Mouse (Mus musculus) layer of hippocampus, adult 11-12 months (tissue): ENCODE data around the gene Fcgrt.
A peak's percentile ranks its signal among the peaks of the same experiment; 100 is the strongest.
"Not testable (repeated sequence)": the region's sequence is repeated elsewhere in the genome, so short reads cannot be mapped to it uniquely, and the experiment has no call there.

Source experiments
- DNase-seq: peaks from one replicate; pipeline ENCODE4 v3.0.0; 2022; ENCODE audit warnings: low spot score

Fcgrt gene

GRCm38 (mm10) chr7:45129776-45130512 lies 26.3 kb upstream of the Fcgrt start:
- DNase-seq, result no peak

- no peak for DNase-seq
These were observed 25.7 kb upstream of the Fcgrt start for GRCm38 (mm10) chr7:45129318-45129717.

- peak; percentile 99 for DNase-seq
These were observed 25.1 kb upstream of the Fcgrt start, which contains the start of gene Rpl13a for GRCm38 (mm10) chr7:45128624-45129246. Gene Rpl13a (minus strand): TSS chr7:45128761.

GRCm38 (mm10) chr7:45127700-45128224 lies 24.1 kb upstream of the Fcgrt start:
- no peak for DNase-seq

- DNase-seq, result no peak
These were observed 23.4 kb upstream of the Fcgrt start for GRCm38 (mm10) chr7:45126844-45127699.

- DNase-seq, result no peak
These were observed 22.6 kb upstream of the Fcgrt start for GRCm38 (mm10) chr7:45126147-45126843.

- not testable (repeated sequence) for DNase-seq
These were observed 22.0 kb upstream of the Fcgrt start for GRCm38 (mm10) chr7:45125649-45126048.

- no peak for DNase-seq
These were observed 21.5 kb upstream of the Fcgrt start for GRCm38 (mm10) chr7:45125144-45125600.

GRCm38 (mm10) chr7:45124224-45125143 lies 20.8 kb upstream of the Fcgrt start, which contains the start of gene Rps11:
Gene Rps11 (minus strand): TSS chr7:45124439.
- DNase-seq, result peak; percentile 99

GRCm38 (mm10) chr7:45123186-45123570 lies 19.5 kb upstream of the Fcgrt start:
- DNase-seq, result no peak

GRCm38 (mm10) chr7:45122561-45123185 lies 19.0 kb upstream of the Fcgrt start:
- DNase-seq, result no peak

- DNase-seq, result no peak
These were observed 18.3 kb upstream of the Fcgrt start for GRCm38 (mm10) chr7:45121966-45122365.

GRCm38 (mm10) chr7:45121404-45121803 lies 17.8 kb upstream of the Fcgrt start:
- no peak for DNase-seq

GRCm38 (mm10) chr7:45119780-45120709 lies 16.4 kb upstream of the Fcgrt start:
- DNase-seq, result no peak

- DNase-seq, result no peak
These were observed 14.7 kb upstream of the Fcgrt start for GRCm38 (mm10) chr7:45118336-45118735.

GRCm38 (mm10) chr7:45117566-45117965 lies 13.9 kb upstream of the Fcgrt start:
- DNase-seq, result no peak

GRCm38 (mm10) chr7:45113476-45113875 lies 9.8 kb upstream of the Fcgrt start:
- no peak for DNase-seq

GRCm38 (mm10) chr7:45112529-45112928 lies 8.9 kb upstream of the Fcgrt start:
- DNase-seq, result no peak

- no peak for DNase-seq
These were observed 8.3 kb upstream of the Fcgrt start for GRCm38 (mm10) chr7:45111940-45112339.
